Mouse (Mus musculus): Measurements from ENCODE around the gene Ppp6r1. TPM values are rescaled to one million over a fixed set of nuclear protein-coding genes. Genes with fewer than 3 reads are reported as not detected.

The Ppp6r1 gene
- 3.2 and 7.0 TPM in 2 replicates for polyA plus RNA-seq (2014; fragmentation: Nextera tagmentation; extraction: Ambion mirVana)

GRCm38 (mm10) chr7:4658912-4659551 is at the start of gene Ppp6r1:
TSS of gene Ppp6r1 (minus strand) at chr7:4659019.
- peaks cover 32% of the 10 kb centered on the region for H3K4me1 ChIP-seq (ENCODE audit: control insufficient read depth, insufficient read depth, low read length)
- peak; percentile 97 for ATAC-seq (replicated peaks; ENCODE audit: insufficient number of reproducible peaks, low FRiP score, low TSS enrichment)
- peak within 1 kb of the TSS; percentile 94 for H3K9ac ChIP-seq (ENCODE audit: low read depth, low read length)
- peak within 1 kb of the TSS; percentile 96 for H3K27ac ChIP-seq (ENCODE audit: low read depth, low read length)
- no peaks in the 10 kb centered on the region for H3K27me3 ChIP-seq (ENCODE audit: control insufficient read depth, insufficient read depth, low read length)
- under 1% methylated on average over 53 of the region's 54 CpGs for WGBS (ENCODE audit: insufficient replicate concordance)
- H3K4me3 ChIP-seq (ENCODE audit: low read depth, low read length): peak within 1 kb of the TSS; percentile 91
- H3K36me3 ChIP-seq (ENCODE audit: control insufficient read depth, insufficient read depth, low read length): peaks cover 6% of the 10 kb centered on the region
- peak within 1 kb of the TSS; percentile 71 for H3K4me2 ChIP-seq
- no peaks in the 10 kb centered on the region for H3K9me3 ChIP-seq (replicated peaks; ENCODE audit: control insufficient read depth, low read length)

DNA sequence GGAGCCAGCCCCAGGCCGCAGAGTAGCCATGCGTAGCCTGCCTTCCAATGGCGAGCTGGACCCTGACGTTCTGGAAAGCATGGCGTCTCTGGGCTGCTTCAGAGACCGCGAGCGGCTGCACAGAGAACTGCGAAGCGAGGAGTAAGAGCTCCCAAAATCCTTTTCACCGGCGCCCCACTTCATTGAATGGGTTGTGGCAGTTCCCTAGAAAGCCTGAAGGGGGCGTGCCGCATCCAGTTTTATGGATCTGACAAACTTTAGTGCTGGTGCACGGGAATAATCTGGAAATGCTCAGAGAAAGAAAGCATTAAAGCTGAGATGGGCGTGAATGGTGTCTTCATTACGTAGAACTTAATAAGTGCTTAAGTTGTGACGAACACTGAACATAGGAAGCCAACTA is 46.3 kb upstream of the Ppp6r1 start:
- Histone ChIP-seq H3K4me1 (ENCODE audit: control insufficient read depth, insufficient read depth, low read length) (no peaks in the 10 kb centered on the region), H3K4me2 (peak overlapping the region; percentile 41), H3K9me3 (replicated peaks; ENCODE audit: control insufficient read depth, low read length) (no peaks in the 10 kb centered on the region), H3K27me3 (ENCODE audit: control insufficient read depth, insufficient read depth, low read length) (no peaks in the 10 kb centered on the region), H3K36me3 (ENCODE audit: control insufficient read depth, insufficient read depth, low read length) (peaks cover 24% of the 10 kb centered on the region), H3K9ac (ENCODE audit: low read depth, low read length) (no peak overlapping the region), H3K27ac (ENCODE audit: low read depth, low read length) (no peak overlapping the region), H3K4me3 (ENCODE audit: low read depth, low read length) (no peak overlapping the region)
- ATAC-seq (replicated peaks; ENCODE audit: insufficient number of reproducible peaks, low FRiP score, low TSS enrichment): no peak
- WGBS (ENCODE audit: insufficient replicate concordance): 45% methylated on average over 18 of the region's 18 CpGs

DNA sequence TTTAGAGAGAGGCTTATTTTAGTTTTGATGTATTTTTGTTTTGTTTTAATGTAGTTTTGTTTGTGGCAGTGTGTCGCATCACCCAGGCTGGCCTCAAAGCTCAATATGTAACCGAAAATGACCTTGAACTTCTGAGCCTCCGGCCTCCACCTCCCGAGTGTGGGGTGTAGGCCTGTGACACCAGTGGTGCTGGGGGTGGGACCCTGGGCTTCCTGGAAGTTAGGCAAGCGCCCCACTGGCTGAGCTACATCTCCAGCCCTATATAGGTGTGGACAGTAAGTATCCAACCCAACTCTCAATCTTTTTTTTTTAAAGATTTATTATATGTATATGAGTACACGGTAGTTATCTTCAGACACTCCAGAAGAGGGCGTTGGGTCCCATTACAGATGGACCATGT is 44.4 kb upstream of the Ppp6r1 start:
- Histone ChIP-seq H3K9me3 (replicated peaks; ENCODE audit: control insufficient read depth, low read length) (no peaks in the 10 kb centered on the region), H3K36me3 (ENCODE audit: control insufficient read depth, insufficient read depth, low read length) (peaks cover 23% of the 10 kb centered on the region), H3K4me2 (no peak overlapping the region), H3K27me3 (ENCODE audit: control insufficient read depth, insufficient read depth, low read length) (no peaks in the 10 kb centered on the region), H3K27ac (ENCODE audit: low read depth, low read length) (no peak overlapping the region), H3K4me3 (ENCODE audit: low read depth, low read length) (no peak overlapping the region), H3K9ac (ENCODE audit: low read depth, low read length) (no peak overlapping the region), H3K4me1 (ENCODE audit: control insufficient read depth, insufficient read depth, low read length) (no peaks in the 10 kb centered on the region)
- no peak for ATAC-seq (replicated peaks; ENCODE audit: insufficient number of reproducible peaks, low FRiP score, low TSS enrichment)
- WGBS (ENCODE audit: insufficient replicate concordance): 92% methylated on average over 7 of the region's 7 CpGs

DNA sequence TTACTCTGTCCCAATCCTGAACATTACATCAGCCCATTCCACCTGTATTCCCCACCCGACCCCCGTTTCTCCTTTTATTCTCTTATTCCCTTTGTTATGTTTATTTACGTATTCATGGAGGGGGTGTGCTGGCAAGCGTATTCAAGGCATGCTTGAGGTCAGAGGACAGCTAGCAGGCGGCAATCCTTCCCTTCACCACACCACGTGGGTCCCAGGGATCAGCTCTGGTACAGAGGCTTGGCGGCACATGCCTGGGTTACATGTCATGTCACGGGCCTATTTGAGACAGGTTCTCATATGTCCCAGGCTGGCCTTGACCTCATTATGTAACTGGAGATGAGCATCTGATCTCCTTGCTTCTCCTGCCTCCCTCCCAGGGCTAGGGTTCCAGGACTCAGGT is 43.5 kb upstream of the Ppp6r1 start:
- H3K4me1 ChIP-seq (ENCODE audit: control insufficient read depth, insufficient read depth, low read length): no peaks in the 10 kb centered on the region
- no peak overlapping the region for H3K4me3 ChIP-seq (ENCODE audit: low read depth, low read length)
- ATAC-seq (replicated peaks; ENCODE audit: insufficient number of reproducible peaks, low FRiP score, low TSS enrichment): no peak
- H3K27ac ChIP-seq (ENCODE audit: low read depth, low read length): no peak overlapping the region
- WGBS (ENCODE audit: insufficient replicate concordance): 61% methylated on average over 8 of the region's 8 CpGs
- H3K9me3 ChIP-seq (replicated peaks; ENCODE audit: control insufficient read depth, low read length): no peaks in the 10 kb centered on the region
- no peak overlapping the region for H3K4me2 ChIP-seq
- H3K36me3 ChIP-seq (ENCODE audit: control insufficient read depth, insufficient read depth, low read length): peaks cover 23% of the 10 kb centered on the region
- H3K9ac ChIP-seq (ENCODE audit: low read depth, low read length): no peak overlapping the region
- H3K27me3 ChIP-seq (ENCODE audit: control insufficient read depth, insufficient read depth, low read length): no peaks in the 10 kb centered on the region

- Histone ChIP-seq H3K4me1 (ENCODE audit: control insufficient read depth, insufficient read depth, low read length) (peaks cover 7% of the 10 kb centered on the region), H3K27me3 (ENCODE audit: control insufficient read depth, insufficient read depth, low read length) (no peaks in the 10 kb centered on the region), H3K27ac (ENCODE audit: low read depth, low read length) (no peak overlapping the region), H3K9me3 (replicated peaks; ENCODE audit: control insufficient read depth, low read length) (no peaks in the 10 kb centered on the region), H3K4me2 (no peak overlapping the region), H3K9ac (ENCODE audit: low read depth, low read length) (no peak overlapping the region), H3K4me3 (ENCODE audit: low read depth, low read length) (no peak overlapping the region), H3K36me3 (ENCODE audit: control insufficient read depth, insufficient read depth, low read length) (peaks cover 6% of the 10 kb centered on the region; the same call in 1 of the 2 replicates)
- 78% methylated on average over 6 of the region's 6 CpGs for WGBS (ENCODE audit: insufficient replicate concordance)
- ATAC-seq (replicated peaks; ENCODE audit: insufficient number of reproducible peaks, low FRiP score, low TSS enrichment): no peak
Observed at GRCm38 (mm10) chr7:4693004-4693403, 34.2 kb upstream of the Ppp6r1 start.

DNA sequence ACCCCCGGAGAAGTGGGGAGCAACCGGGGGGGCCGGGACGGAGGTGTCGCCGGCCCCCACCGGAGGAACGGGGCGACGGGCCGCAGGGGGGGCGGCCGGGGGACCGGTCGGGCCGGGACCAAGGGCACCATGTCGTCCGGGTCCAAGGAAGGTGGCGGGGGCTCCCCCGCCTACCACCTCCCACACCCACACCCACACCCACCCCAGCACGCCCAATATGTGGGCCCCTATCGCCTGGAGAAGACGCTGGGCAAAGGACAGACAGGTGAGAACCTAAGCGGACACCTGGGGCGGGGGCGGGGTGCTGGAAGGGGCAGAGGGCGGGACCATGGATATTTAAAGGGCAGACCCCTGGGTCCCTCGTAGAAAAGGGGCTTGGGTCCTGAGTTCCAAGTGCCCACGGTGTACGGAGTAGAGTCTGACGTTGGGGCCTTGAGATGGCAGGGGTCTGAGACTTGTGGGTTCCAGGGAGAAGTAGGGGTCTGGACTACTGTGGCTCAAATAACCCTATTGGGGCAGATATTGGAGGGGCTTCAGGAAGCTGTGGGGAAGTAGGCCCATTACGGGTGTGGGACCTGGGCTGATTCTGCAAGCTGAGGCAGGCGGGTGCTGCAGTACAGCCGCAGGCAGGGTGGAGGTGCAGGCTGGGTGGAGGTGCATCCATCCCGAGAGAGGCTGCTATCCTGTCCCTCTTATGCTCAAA is 32.3 kb upstream of the Ppp6r1 start:
- 9% methylated on average over 16 of the region's 35 CpGs for WGBS (ENCODE audit: insufficient replicate concordance)
- no peaks in the 10 kb centered on the region for H3K27me3 ChIP-seq (ENCODE audit: control insufficient read depth, insufficient read depth, low read length)
- H3K4me2 ChIP-seq: peak overlapping the region; percentile 85
- peak overlapping the region; percentile 88 for H3K9ac ChIP-seq (ENCODE audit: low read depth, low read length)
- H3K4me3 ChIP-seq (ENCODE audit: low read depth, low read length): peak overlapping the region; percentile 79
- peaks cover 7% of the 10 kb centered on the region for H3K4me1 ChIP-seq (ENCODE audit: control insufficient read depth, insufficient read depth, low read length)
- H3K27ac ChIP-seq (ENCODE audit: low read depth, low read length): peak overlapping the region; percentile 71; the same call in 1 of the 2 replicates
- H3K36me3 ChIP-seq (ENCODE audit: control insufficient read depth, insufficient read depth, low read length): 0 out of 2 replicates have a peak, but pooled peaks cover 2% of the 10 kb centered on the region
- H3K9me3 ChIP-seq (replicated peaks; ENCODE audit: control insufficient read depth, low read length): no peaks in the 10 kb centered on the region
- ATAC-seq (replicated peaks; ENCODE audit: insufficient number of reproducible peaks, low FRiP score, low TSS enrichment): peak; percentile 39

DNA sequence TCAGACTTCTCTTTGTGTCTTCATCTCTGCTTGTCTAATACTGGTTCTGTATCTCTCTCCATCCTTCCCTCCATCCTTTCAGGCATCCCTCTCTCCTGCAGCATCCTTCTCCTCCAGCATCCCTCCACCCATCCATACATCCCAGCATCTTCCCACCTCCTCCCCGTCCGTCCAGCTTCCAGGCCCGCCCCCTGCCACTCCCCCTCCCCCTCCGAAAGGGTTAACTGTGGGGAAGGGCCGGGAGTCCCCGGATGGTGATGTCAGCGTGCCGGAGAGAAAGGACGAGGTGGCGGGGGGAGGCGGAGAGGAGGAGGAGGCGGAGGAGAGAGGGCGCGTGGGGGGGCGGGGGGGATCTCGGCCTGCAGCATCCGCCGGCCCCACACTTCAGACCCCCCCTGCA is 31.6 kb upstream of the Ppp6r1 start, which contains the start of gene Brsk1:
TSS of gene Brsk1 (plus strand) at position 218 of the 400 bp plus-strand sequence.
- H3K36me3 ChIP-seq (ENCODE audit: control insufficient read depth, insufficient read depth, low read length): 0 out of 2 replicates have a peak, but pooled peaks cover 2% of the 10 kb centered on the region
- peak within 1 kb of the TSS; percentile 88 for H3K9ac ChIP-seq (ENCODE audit: low read depth, low read length)
- H3K4me3 ChIP-seq (ENCODE audit: low read depth, low read length): peak within 1 kb of the TSS; percentile 79
- WGBS (ENCODE audit: insufficient replicate concordance): 0% methylated on average over 10 of the region's 18 CpGs
- peak; percentile 39; the same call in 1 of the 2 replicates for ATAC-seq (replicated peaks; ENCODE audit: insufficient number of reproducible peaks, low FRiP score, low TSS enrichment)
- peaks cover 7% of the 10 kb centered on the region for H3K4me1 ChIP-seq (ENCODE audit: control insufficient read depth, insufficient read depth, low read length)
- no peaks in the 10 kb centered on the region for H3K9me3 ChIP-seq (replicated peaks; ENCODE audit: control insufficient read depth, low read length)
- H3K4me2 ChIP-seq: peak within 1 kb of the TSS; percentile 85
- no peaks in the 10 kb centered on the region for H3K27me3 ChIP-seq (ENCODE audit: control insufficient read depth, insufficient read depth, low read length)
- peak within 1 kb of the TSS; percentile 71; the same call in 1 of the 2 replicates for H3K27ac ChIP-seq (ENCODE audit: low read depth, low read length)

GRCm38 (mm10) chr7:4684632-4685417 is 26.0 kb upstream of the Ppp6r1 start, which contains the start of gene Hspbp1:
TSS of gene Hspbp1 (minus strand) at chr7:4685068.
- Histone ChIP-seq H3K9ac (ENCODE audit: low read depth, low read length) (peak within 1 kb of the TSS; percentile 77), H3K36me3 (ENCODE audit: control insufficient read depth, insufficient read depth, low read length) (peaks cover 3% of the 10 kb centered on the region; the same call in 1 of the 2 replicates), H3K4me3 (ENCODE audit: low read depth, low read length) (peak within 1 kb of the TSS; percentile 81), H3K4me2 (peak within 1 kb of the TSS; percentile 95), H3K27ac (ENCODE audit: low read depth, low read length) (peak within 1 kb of the TSS; percentile 38), H3K27me3 (ENCODE audit: control insufficient read depth, insufficient read depth, low read length) (no peaks in the 10 kb centered on the region), H3K4me1 (ENCODE audit: control insufficient read depth, insufficient read depth, low read length) (peaks cover 6% of the 10 kb centered on the region), H3K9me3 (replicated peaks; ENCODE audit: control insufficient read depth, low read length) (no peaks in the 10 kb centered on the region)
- ATAC-seq (replicated peaks; ENCODE audit: insufficient number of reproducible peaks, low FRiP score, low TSS enrichment): peak; percentile 96
- under 1% methylated on average over 32 of the region's 32 CpGs for WGBS (ENCODE audit: insufficient replicate concordance)
